Mouse (Mus musculus) regulatory T cell (primary cell): ENCODE measurements at regions not wholly inside any gene's neighbourhood (a gene's known extent, or its start where the extent isn't known, plus 50 kb on each side); places are given as distances from the start of the nearest gene placed in this dataset.

Source experiments
- in situ Hi-C: fragments of 300-600 bp; cut with MboI, MseI; formaldehyde crosslinking; loops from one replicate; pipeline ENCODE4 v1.15.1; 2025; ENCODE audit warnings: high pct_unique_total_duplicates

DNA sequence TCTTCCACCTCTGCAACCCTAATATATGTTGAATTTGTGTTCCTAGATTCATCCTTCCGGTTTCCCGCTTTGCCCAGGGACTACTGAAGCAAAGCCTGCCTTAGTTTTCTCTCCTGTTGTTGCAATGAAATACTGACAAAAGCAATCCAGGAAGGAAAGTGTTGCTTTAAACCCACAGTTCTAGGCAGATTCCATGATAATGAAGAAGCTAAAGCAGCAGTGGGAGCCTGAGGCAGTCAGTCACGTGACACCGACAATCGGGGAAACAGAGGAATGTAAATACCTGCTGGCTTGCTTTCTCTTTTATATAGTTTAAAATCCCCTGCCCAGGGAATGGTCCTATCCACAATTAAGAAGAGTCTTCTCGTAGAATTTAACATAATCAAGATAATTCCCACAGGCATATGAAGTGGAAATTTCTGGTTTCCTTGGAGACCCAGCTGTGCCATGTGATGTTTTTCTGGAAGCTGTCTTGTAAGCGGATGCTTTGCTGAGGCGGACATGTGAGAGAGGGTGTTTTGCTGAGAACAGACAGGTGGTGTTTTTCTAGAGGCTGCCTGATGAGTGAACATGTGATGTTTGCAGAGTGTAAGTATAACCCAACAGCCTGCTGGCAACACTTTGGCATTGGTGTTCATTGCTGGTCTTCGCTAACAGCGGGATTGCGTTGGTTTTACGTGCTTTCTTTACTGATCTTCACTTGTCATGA lies 398.0 kb downstream of the Prim2 start:
- in situ Hi-C loops, result no loop called here

DNA sequence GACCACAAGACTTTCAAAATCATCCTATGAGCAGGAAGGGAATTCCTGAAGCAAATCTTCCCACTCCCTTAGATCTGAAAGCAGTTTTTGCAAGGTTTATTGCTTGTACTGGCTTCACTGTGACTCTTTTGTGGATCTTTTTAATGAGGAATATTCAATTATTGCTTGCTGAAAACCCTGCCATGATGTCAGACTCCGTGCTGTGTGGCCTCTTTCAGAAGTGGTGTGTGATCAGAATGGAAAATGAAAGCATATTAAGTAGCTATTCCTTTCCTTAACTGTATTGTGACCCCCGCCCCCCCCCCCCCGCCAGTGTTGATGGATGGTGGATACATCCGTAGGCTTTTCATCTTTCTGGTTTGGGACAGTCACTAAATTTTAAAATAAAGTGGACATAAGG lies 400.4 kb downstream of the Prim2 start:
- in situ Hi-C loops, result no loop called here

DNA sequence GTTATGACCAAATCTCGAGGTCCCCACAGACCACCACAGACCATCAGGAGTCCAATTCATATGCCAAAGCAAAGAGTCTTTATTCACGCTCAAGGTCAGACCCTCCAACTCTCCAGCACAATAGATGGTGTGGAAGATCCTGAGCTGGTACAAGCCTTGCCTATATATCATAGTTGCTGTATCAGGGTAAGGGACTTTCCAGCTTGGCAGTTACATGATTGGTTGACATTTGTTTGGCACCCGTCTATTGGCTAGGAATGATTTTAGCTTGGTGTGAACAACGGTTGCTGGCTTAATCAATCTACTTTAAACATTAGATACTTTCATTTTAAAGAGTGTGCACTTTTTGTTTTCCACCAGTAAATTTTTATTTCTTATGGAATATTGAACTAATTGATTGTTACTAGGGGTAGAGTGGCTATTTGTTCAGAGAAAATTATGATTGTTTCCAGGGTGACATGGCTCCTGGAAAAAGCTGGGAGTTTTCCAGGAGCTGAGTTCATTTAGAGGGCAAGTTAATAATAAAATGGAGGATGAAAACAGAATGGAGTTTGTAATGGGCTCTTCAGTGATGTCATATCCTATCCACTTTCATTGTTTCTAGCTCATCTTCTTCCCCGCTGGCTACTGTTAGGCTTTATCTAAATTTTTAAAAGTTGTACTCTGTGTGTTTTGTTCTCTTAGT lies 403.7 kb downstream of the Prim2 start:
- in situ Hi-C loops, result no loop called here

DNA sequence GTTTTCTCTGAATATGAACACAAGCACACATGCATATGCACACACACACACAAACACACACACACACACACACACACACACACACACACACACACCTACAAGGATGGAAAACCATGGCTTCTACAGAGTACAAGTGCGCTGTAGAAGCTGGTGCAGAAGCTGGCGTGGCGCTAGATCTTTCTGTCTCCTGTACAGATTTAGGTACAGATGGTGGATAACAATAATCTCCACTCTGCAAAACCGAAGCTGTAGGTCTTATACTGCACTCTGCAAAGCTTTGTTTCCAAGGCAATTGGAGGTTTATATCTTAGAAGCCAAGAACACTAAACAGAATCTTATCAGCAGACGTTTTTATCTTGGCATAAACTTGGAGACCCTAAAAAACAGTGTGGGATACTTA lies 420.1 kb downstream of the Prim2 start:
- in situ Hi-C loops, result no loop called here

DNA sequence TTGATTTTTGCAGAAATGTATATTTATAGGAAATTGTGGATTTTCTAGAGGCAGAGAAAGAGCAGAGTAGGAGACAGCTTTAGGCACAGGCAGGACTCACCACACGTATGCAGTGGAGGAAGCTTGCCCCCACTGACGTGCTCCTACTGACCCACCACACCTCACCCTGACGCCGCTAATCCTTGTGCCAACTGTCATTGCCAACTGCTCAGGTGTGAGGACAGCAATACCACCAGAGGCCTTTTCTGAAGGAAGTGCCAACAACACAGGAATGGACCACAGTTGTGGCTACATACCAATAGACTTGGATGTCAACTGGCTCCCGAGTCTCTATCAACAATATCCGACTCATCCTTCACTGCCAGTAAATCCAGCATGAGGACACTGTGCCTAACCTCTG lies 422.5 kb downstream of the Prim2 start:
- in situ Hi-C loops, result no loop called here

DNA sequence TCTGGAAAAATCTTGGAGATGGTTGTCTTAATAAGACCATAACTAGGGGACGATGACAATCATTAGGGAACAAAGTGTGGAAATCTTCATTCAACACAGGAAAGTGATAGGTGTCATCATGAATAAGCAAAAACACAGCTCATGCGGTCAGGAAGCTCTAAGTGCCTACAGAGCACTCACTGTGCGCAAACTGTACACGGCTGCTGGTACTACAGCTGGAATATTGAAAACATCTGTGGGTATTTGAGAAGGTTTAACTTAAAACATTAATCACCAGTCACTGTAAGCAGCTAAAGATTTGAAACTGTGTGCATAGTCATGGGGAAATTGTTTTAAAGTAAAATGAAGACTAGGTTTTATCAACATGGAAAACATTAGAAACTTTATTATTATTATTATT lies 424.4 kb downstream of the Prim2 start:
- in situ Hi-C loops, result no loop called here

DNA sequence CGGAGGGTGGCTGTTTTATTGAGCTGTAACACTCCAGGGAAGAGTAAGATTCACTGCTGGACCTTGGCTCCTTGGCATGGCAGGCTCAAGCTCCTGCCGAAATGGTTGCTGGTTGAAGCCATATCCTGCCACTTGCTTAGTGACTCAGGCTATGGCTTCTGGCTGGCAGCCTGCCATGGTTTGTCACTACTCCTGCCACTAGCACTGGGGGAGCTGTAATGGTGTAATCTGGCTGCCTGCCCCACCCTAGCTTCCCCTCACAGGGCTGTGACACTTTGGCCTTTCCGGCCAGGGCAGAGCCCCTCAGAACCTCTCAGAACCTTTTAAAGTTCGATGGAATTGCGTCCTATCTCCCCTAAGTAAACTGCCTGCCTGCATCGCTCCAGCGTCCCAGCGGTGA lies 424.9 kb downstream of the Prim2 start:
- in situ Hi-C loops, result no loop called here

DNA sequence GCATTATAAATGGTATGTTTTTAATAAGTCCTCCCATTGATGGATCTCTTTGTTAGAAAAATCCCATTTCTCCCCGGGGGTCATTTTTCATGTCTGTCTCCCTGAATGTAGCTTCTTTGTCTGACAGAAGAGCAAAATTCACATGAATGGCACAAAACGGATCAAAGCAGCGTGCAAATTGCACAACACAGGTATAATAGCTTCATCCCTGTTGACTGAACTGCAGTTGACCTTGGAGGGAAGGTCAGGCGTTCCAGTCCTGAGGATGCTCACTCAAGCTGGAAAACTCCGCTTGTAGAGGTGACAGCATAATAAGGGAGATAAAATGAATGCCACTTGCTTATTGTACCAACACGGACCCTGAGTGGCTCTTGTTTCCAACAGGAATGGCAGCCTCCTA lies 446.6 kb downstream of the Prim2 start:
- in situ Hi-C loops, result no loop called here

DNA sequence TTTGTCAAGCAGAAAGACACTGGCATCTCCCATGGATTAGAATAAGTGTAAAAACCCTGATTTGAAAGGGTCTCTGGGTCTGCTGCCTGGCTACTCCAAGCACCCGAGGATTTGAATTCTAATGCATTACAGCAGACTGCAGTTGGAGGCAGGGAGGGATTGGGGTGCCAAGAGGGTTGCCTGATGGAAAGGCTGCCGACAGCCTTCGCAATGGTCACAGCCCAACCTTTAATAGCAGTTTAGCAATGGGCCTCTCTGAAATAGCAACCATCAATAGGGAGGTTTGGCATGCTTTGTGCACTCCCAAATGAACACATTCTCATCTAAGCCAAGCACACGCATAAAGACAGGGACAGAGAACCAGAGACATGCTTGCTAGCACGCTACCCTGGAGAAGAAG lies 454.8 kb downstream of the Prim2 start:
- in situ Hi-C loops, result loop anchor here (5.0 kb wide), 1 partner anchor 102 kb away; no protein-coding TSS in a partner anchor

DNA sequence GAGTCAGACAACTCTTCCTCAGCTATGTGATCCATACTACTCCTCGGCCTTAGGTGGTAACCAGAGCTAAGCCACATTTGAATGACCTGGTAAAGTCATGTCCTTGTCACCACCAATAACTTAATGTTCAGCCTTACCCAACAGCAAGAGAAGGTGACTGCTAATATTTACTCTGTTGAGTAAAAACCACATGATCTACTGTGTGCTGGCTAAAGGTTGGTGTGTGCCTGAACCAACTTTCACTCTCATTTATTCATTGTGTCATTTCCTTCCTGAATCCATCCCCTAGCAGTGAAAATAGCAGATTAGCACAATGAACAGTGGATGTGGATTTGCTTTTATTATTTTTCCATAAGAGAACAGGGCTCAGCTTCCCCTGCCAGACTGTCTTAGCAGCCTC lies 455.2 kb downstream of the Prim2 start:
- in situ Hi-C loops, result no loop called here

DNA sequence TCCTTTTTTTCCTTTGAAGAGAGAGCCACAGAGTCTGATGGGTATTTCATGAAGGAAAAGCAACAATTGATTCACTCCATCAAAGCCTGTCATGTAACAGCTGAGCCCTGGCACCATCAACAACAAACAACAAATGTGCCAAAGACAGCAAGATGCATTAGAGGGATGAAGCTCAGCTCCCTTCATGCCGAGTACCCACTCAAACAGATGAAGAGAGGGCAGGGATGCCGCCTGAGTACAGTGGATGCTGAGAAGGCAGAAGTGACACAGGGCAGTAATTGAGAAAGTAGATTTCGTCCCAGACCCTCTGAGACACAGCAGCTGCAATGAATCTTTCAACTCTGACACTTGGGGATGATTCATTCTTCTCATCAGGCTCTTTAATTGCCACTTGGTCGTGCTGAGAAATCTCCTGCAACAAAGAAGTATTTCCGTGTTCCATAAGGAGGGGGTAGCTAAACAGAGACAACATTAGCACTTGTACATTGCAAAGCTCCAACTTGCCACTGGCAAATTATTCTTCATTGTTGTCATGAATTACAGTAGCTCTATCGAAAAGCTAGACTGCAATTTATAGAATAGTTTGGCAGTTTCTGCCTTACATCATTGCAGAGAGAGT lies 467.9 kb downstream of the Prim2 start:
- in situ Hi-C loops, result no loop called here

DNA sequence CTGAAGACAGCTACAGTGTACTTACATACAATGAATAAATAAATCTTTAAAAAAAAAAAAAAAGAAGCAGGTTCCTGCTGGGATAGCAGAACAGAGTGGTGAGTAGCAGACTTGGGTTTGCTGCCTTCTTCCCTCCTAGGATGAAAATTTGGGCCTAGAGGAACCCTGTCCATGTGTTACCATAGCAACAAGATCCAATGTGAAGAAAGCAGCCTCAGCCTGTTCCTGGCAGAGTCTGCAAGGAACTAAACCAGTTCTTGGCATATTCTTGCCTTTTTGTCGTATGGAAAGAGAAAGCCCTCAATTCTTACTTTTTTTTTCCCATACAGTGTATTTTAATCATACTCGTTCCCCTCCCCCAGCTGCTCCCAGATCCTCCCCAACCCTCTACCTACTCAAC lies 474.5 kb downstream of the Prim2 start:
- in situ Hi-C loops, result no loop called here

DNA sequence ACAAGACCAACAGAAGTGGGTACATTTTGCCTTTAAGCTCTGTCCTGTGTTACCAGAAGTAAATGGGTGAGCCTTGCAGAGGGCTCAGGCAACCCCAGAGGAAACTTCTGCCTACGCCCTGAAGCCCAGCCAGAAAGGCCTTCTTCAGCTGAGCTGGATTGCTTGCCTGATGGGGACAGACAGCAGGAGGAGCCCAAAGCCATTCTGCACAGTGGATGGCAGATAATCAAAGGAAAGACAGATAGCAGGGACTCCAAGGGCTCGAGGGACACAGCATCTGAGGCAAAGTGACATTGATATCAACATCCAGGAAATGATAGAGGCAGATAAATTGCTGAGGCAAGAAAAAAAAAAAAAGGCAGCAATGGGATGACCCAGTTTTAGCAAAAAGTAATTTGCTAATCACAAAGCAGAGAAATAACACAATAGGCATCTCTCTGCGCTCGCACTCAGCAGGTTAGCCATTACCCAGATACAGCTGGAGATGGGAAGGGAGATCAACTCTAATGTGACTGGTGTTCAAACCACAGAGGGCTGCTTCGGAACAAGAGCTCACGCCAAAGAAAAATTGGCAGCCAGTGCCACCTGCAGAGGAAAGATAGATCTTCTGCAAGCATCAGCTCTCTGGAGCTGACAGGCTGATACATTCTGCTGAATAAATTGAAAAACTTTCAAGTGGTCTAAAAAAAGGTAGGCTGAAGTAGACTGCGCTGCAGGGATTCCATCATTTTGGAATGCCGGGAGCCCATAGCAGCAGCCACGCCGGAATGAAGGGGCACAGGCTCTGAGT lies 494.8 kb downstream of the Prim2 start:
- in situ Hi-C loops, result no loop called here

DNA sequence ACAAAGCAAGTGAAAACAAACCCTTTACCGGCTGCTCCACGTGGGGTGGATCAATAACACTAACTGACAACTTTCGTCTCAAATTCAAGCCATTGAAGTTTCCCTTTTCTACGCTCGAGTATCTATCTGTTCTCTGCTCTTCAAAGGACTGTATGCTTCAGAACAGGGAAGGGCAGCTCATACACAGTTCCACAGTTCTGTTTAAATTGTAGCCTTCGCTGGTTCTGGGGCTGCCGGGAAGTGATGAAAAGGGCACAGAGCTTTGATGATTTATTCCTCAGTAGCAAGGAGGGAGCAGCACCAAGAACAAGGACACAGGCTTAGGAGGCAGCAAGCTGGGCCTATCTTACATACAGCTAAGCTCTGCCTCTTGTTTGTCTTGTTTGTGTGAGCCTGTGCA lies 532.6 kb downstream of the Prim2 start:
- in situ Hi-C loops, result no loop called here

DNA sequence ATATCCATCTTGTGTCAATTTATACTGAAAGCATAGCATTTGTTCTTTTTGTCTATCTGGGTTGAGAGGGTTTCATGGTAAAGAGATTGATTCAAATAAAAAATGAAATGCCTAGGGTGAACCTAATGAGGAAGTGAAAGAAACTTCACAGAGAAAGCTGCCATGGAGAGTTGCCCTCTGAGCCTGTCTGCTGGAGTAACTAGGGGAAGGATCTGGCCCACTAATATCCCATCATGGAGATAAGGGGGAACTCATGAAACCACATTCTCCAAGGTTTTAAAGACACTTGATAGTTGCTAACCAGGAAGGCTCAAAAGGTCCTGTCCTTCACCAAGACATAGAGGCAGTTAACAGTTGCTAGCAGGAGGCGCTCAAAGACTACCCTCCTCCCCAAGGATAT lies 539.2 kb downstream of the Prim2 start:
- in situ Hi-C loops, result no loop called here

DNA sequence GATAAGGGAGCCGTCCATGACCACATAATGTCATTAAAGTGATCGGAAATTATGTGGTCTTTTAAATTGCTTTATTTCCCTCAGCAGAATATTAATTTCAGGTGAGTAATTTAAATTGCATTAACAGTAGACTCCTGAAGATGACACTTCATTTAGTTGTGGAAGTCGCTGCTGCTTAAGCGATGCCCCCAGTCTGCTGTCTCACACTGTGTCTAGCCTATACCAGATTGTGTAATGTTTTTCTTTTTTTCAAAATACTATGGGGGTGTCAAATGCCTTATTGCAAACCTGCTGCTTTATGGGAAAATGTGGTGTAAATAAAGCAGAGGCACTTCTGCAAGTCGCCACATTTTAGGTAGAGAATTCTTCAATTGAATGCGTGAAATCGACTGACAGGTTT lies 544.5 kb downstream of the Prim2 start:
- in situ Hi-C loops, result no loop called here

DNA sequence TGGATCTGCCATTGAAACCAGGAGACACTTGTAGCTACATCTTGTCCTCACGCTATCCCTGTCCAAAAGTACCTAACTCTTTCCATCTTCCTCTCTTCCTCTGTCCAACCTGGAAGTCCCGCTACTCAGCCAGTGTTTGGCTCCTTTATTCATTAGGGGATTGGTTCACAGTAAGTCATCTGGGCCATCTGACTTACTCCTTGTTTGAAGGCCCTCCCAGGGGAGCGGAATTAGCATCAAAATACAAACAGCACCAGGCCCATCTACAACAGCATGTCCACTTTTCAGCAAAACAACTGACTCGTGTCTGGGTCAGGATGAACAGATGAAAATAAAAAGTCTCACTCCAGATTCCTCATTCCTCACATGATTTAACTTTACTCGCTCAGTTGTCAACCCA lies 559.2 kb upstream of the Gm5415 start:
- in situ Hi-C loops, result no loop called here

DNA sequence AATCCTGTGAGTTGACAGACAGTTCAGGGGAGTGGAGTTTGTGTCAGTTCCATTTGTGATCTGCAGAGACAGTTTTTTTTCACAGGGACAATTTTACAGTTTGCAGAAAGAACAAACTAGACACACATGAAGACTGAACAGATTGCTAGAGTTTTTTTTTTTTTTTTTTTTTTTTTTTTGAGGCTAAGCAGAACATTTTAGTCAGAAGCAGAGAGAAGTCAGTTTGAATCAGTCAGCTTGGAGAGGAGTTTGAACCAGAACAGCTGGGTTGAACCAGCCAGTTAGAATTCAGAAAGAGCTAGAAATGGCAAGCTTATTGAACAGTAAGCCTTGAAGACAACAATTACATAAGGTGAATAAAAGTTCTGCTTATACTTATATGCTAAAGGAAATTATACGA lies 557.2 kb upstream of the Gm5415 start:
- in situ Hi-C loops, result no loop called here

DNA sequence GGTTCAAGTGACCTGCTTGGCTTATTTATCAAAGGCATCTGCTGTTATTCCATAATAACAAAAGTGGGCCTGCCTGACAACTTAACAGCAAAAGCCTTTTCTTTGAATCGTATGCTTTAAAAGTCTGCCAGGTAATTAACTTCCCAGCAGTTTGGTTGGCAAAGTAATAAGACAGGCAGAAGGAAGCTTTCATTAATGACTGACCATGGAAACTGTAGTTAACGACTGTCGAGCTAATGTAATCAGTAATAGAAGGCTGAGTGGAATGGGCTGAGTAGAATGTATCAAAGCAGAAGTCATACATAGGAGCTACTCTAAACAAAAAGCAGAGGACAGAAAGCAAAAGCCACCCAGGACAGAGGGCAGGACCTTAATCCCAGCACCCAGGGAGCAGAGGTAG lies 551.0 kb upstream of the Gm5415 start:
- in situ Hi-C loops, result no loop called here

DNA sequence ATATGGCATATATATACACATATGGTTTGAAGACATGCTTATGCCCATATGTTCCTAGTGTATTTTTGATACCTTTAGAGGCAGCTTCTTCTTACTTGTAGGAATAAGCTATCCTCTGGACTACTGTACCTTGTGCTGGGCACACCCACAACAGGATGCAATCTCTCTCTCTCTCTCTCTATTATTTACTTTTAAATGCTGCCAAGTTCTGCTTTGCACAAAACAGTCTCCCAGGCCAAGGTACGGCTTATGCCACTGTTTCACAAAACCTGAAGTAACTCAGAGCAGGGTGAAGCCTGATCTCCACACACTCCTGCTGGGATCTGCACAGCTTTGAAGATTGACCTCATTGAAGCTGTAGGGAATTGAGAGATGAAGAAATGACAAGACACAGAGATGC lies 549.8 kb upstream of the Gm5415 start:
- in situ Hi-C loops, result no loop called here

DNA sequence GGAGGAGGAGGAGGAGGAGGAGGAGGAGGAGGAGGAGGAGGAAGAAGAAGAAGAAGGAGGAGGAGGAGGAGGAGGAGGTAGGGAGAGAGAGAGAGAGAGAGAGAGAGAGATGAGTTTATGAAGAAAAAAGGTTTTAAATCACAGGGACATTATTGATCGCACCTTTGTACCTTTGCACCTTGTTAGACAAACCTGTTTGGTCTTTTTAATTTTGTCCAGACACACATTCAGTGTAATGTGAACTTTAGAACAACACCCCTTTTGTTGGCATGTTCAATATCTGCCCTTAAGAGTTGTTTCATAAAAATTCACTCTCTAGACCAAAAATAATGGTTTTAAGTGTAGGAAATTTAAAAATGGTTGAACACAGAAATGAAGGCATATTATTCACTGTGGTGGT lies 527.5 kb upstream of the Gm5415 start:
- in situ Hi-C loops, result no loop called here

DNA sequence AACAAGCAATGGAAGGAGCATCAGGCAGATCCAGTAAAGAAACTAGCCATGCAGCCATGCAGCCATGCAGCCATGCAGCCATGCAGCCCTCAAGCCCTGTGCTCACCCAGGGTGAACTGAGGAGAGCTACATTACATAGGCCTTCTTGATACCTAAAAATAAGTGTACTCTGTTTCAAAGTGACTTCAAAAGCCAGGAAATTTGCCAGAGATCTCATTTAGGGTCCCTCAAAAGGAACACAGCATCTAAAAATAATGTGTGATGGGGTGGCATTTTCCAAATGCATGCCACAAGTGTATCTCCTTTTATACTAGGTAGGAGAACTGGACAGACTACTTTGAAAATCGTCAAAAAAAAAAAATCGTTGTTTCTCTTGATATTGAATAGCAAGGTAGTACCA lies 510.9 kb upstream of the Gm5415 start:
- in situ Hi-C loops, result loop anchor here (10.0 kb wide), 1 partner anchor 1557 kb away; no protein-coding TSS in a partner anchor
